Mouse (Mus musculus) forebrain, postnatal 0 days (tissue): ENCODE results near the gene Arid1b. TPM values are rescaled to one million over a fixed set of nuclear protein-coding genes. Genes with fewer than 3 reads are reported as not detected.
A peak's percentile ranks its signal among the peaks of the same experiment; 100 is the strongest.

Source experiments
- ATAC-seq: fragments of 200-750 bp; cut with Nextera tagmentation; 2 replicates; pipeline ENCODE4 v1.8.0; 2017; ENCODE audit warnings: mild to moderate bottlenecking, moderate library complexity
- DNase-seq: peaks from one replicate; pipeline ENCODE4 v3.0.0-alpha.2; 2015
- H3K27ac ChIP-seq: fragments of 300-500 bp; sonication (generic); 2 replicates; pipeline ENCODE4 v1.5.1; 2014; ENCODE audit warnings: low read depth, mild to moderate bottlenecking, antibody characterized with exemption, low read length, moderate library complexity, mixed read lengths
- H3K27me3 ChIP-seq: fragments of 300-500 bp; sonication (generic); 2 replicates; pipeline ENCODE4 v1.6.1; 2014; ENCODE audit warnings: mild to moderate bottlenecking, low read length, mixed read lengths; ENCODE audit not compliant: insufficient read depth
- H3K36me3 ChIP-seq: fragments of 300-500 bp; sonication (generic); 2 replicates; pipeline ENCODE4 v1.6.1; 2014; ENCODE audit warnings: mild to moderate bottlenecking, moderate library complexity; ENCODE audit not compliant: insufficient read depth
- H3K4me1 ChIP-seq: fragments of 300-500 bp; sonication (generic); 2 replicates; pipeline ENCODE4 v1.6.1; 2014; ENCODE audit warnings: antibody characterized with exemption; ENCODE audit not compliant: insufficient read depth
- H3K4me2 ChIP-seq: fragments of 300-500 bp; sonication (generic); 2 replicates; pipeline ENCODE4 v1.6.1; 2014; ENCODE audit warnings: low read depth, mild to moderate bottlenecking, moderate library complexity
- H3K4me3 ChIP-seq: fragments of 300-500 bp; sonication (generic); 2 replicates; pipeline ENCODE4 v1.5.1; 2014; ENCODE audit warnings: low read depth, low read length, mixed read lengths
- H3K9ac ChIP-seq: fragments of 300-500 bp; sonication (generic); 2 replicates; pipeline ENCODE4 v1.6.1; 2014; ENCODE audit warnings: mild to moderate bottlenecking
- H3K9me3 ChIP-seq: fragments of 300-500 bp; sonication (generic); 2 replicates; pipeline ENCODE4 v1.6.1; 2016; ENCODE audit warnings: low read length
- CTCF ChIP-seq: sonication (generic); IDR thresholded peaks from 2 replicates; pipeline ENCODE4 v1.5.1; 2016; ENCODE audit warnings: antibody characterized with exemption, control low read depth, low read depth
- WGBS: fragments of 180-500 bp; shearing (Covaris S2); extraction: QIAGEN DNeasy Blood & Tissue Kit; methylation state at CpG from one replicate; pipeline ENCODE4 v1.1.7; 2014; 5-methylcytosine and 5-hydroxymethylcytosine counted together
- polyA plus RNA-seq: library from polyadenylated mRNA; unstranded; fragments of >200 nt; fragmentation: Nextera tagmentation; extraction: Ambion mirVana; gene quantifications from 2 replicates; pipeline ENCODE4 v1.2.1, GENCODE M21; 2015
- total RNA-seq: library from RNA; depleted of rRNA; stranded (reverse); fragments of >200 nt; gene quantifications from 2 replicates; pipeline ENCODE4 v1.2.3, GENCODE M21; 2014

Gene Arid1b
- total and polyA plus RNA-seq, 2 experiments from 2014 or later: 10.5 to 51.6 TPM

DNA sequence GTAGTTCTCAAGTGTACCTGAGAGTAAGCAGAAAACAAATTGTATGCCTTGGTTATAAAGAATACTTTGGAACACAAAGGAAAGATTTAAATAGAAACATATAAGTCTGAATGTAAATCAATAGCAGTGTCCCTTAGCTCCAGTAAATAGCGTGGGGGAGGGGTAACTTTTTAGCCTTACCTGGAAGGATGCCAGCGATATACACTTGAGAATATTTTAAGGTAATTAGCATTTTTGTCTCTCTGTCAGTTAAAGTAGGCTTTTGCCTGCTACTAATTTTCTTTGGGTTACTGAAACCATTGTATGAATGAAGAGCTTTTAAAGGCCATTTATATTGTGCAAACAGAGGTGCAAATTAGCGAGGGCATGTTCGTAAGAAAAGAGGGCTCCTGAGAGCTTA is 39.7 kb upstream of the Arid1b start:
- ATAC-seq: no peak
- no peaks in the 10 kb centered on the region; the same call in 1 of the 2 replicates for H3K27me3 ChIP-seq
- no peak for TF ChIP-seq CTCF
- H3K4me2 ChIP-seq: no peak overlapping the region
- peaks cover 10% of the 10 kb centered on the region; the same call in 1 of the 2 replicates for H3K4me1 ChIP-seq
- no peaks in the 10 kb centered on the region for H3K36me3 ChIP-seq
- H3K9me3 ChIP-seq: no peaks in the 10 kb centered on the region
- WGBS: 20% methylated on average over 4 of the region's 4 CpGs
- H3K27ac ChIP-seq: no peak overlapping the region
- no peak for DNase-seq
- H3K9ac ChIP-seq: no peak overlapping the region
- H3K4me3 ChIP-seq: no peak overlapping the region

DNA sequence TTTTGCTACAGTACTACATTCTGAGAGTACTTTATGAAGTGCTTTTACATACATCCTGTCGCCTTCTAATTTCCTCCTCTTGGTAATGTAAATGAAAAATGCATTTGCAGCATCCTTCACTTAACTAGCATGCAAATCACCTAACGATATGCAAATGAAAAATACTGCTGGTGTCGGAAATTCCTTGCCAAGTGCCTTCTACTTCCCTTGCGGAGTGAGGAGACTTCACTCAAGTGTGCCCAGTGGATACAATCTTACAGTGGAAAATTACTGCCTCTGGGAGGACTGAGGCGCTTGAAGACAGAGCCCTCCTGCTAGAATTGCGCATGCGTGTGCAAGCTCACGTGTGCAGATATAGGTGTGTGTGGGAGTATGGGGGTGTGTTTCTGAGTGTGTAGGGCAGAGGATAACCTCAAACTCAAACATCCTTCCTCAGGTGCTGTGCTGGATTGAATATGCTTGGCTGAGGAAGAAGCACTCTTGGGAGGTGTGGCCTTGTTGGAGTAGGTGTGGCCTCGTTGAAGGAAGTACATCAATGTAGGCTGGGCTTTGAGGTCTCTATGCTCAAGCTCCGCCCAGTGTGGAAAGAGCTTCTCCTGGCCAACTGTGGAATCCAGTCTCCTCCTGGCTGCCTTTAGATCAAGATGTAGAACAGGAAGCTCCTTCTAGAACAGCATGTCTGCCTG is 29.8 kb upstream of the Arid1b start:
- no peak overlapping the region for H3K4me3 ChIP-seq
- ATAC-seq: no peak
- WGBS: 60% methylated on average over 10 of the region's 10 CpGs

DNA sequence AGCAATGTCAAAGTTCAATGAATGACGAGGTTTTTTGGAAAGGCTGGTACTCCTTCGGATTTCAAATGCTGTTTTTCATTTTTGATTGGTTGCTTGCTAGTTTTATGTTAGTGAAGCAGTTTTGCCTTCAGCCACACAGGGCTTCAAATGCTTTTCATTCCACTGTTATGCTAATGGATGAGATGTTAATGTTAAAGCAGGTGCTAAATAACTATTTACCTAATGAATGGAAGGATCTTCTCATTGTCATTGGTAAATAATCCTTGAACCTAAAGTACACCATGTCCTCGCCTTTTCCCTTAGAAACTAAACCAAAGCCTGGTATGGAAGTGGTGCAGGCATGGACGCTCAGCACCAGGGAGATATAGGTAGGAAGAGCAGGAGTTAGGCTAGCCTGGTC is 26.9 kb upstream of the Arid1b start:
- Histone ChIP-seq H3K36me3 (no peaks in the 10 kb centered on the region), H3K9me3 (no peaks in the 10 kb centered on the region), H3K9ac (no peak overlapping the region), H3K27me3 (no peaks in the 10 kb centered on the region), H3K4me1 (no peaks in the 10 kb centered on the region), H3K4me3 (no peak overlapping the region), H3K27ac (no peak overlapping the region), H3K4me2 (no peak overlapping the region)
- no peak for ATAC-seq
- DNase-seq: no peak
- TF ChIP-seq CTCF: no peak
- 67% methylated on average over 4 of the region's 4 CpGs for WGBS

More for the DNA sequence above, 29.8 kb upstream of the Arid1b start:
- Histone ChIP-seq H3K36me3 (no peaks in the 10 kb centered on the region), H3K9ac (no peak overlapping the region), H3K27me3 (no peaks in the 10 kb centered on the region), H3K4me2 (no peak overlapping the region), H3K27ac (no peak overlapping the region), H3K9me3 (no peaks in the 10 kb centered on the region), H3K4me1 (no peaks in the 10 kb centered on the region)
- peak; percentile 38 for DNase-seq
- no peak for TF ChIP-seq CTCF

DNA sequence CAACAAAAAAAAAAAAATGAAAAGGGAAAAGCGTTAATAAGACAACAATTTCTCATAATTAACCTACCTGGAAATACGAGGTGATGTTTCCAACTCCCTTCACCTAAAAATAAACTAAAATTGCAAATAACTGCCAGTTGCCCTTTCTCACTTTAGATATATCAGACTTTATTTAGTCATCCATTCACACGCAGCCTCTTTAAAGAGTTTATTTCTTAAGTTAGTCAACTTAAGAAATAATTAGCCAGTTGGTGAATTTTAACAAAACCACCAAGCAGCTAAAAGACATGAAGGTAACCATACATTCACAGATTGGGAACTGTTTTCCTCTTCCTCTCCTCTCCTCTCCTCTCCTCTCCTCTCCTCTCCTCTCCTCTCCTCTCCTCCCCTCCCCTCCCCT is 26.1 kb upstream of the Arid1b start:
- no peaks in the 10 kb centered on the region for H3K36me3 ChIP-seq
- no peak for TF ChIP-seq CTCF
- 95% methylated on average over 3 of the region's 3 CpGs for WGBS

DNA sequence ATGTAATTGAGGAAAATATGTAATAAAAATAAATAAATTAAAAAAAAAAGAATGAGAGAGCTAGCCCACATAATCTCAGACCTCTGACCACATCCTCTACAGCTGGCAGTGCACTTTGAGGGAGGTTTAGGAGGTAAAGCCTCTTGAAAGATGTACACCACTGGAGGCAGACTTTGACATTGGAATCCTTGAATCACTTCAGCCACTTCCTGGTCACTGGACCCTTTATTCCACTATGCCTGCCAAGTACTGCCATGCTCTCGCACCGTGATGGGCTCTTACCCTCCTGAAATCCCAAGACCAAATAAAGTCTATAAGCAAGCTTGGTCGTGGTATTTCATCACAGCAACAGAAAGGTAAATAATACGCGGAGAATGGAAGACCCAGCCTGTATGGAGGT is 25.3 kb upstream of the Arid1b start:
- H3K9ac ChIP-seq: no peak overlapping the region
- DNase-seq (no peak), ATAC-seq (no peak)
- no peaks in the 10 kb centered on the region for H3K9me3 ChIP-seq
- TF ChIP-seq CTCF: no peak
- no peak overlapping the region for H3K4me3 ChIP-seq
- H3K4me1 ChIP-seq: no peaks in the 10 kb centered on the region
- 98% methylated on average over 5 of the region's 5 CpGs for WGBS
- H3K27me3 ChIP-seq: no peaks in the 10 kb centered on the region
- no peaks in the 10 kb centered on the region for H3K36me3 ChIP-seq
- no peak overlapping the region for H3K27ac ChIP-seq
- no peak overlapping the region for H3K4me2 ChIP-seq

More for the DNA sequence above, 26.1 kb upstream of the Arid1b start:
- Histone ChIP-seq H3K9me3 (no peaks in the 10 kb centered on the region), H3K4me3 (no peak overlapping the region), H3K4me2 (no peak overlapping the region), H3K9ac (no peak overlapping the region), H3K4me1 (no peaks in the 10 kb centered on the region), H3K27me3 (no peaks in the 10 kb centered on the region), H3K27ac (no peak overlapping the region)
- DNase-seq (no peak), ATAC-seq (no peak)

DNA sequence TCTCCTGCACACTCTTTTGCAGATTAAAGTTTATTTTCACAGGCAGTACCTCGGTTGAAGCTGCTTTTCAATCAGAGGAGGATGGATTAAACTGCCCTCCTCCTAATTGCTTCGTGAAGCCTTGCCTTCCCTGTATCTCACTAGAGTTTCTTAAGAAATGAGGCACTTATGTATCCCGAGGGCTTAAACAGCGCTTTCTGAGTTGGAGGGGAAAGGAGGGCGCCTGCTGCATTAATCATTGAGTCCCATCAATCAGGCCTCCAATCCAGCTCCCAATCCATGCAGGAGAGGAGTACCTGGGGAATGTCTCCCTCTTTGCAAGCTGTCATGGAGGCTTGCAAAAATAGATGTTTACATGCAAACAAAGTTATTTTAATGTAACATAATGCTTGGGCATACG is 21.9 kb upstream of the Arid1b start:
- ATAC-seq: no peak
- Histone ChIP-seq H3K4me3 (no peak overlapping the region), H3K27me3 (no peaks in the 10 kb centered on the region), H3K4me1 (no peaks in the 10 kb centered on the region), H3K9ac (no peak overlapping the region), H3K4me2 (no peak overlapping the region), H3K27ac (no peak overlapping the region), H3K36me3 (no peaks in the 10 kb centered on the region), H3K9me3 (no peaks in the 10 kb centered on the region)
- no peak for DNase-seq
- WGBS: 46% methylated on average over 6 of the region's 6 CpGs
- no peak for TF ChIP-seq CTCF

DNA sequence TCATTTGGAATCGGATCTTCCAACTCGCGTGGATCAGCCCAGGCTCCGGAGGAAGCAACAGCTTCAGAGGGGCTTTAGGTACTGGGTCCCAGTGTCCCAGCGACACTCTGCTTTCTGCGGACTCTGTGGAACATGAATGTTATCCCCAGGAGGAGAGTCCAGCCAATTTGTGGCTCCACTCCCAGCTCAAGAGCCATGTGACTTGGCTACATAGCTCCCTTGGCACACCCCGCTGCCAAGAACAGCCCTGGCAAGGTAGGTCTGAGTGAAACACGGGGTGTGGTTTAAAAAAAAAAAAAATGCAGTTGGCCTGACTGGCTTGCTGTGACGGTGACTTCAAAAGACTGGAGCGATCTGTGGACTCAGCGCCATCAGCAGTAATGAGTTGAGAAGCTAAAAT is 19.4 kb upstream of the Arid1b start:
- DNase-seq: peak; percentile 77
- Histone ChIP-seq H3K4me3 (no peak overlapping the region), H3K9me3 (no peaks in the 10 kb centered on the region), H3K27me3 (no peaks in the 10 kb centered on the region), H3K36me3 (no peaks in the 10 kb centered on the region), H3K4me2 (no peak overlapping the region), H3K4me1 (no peaks in the 10 kb centered on the region), H3K9ac (no peak overlapping the region), H3K27ac (no peak overlapping the region)
- no peak for TF ChIP-seq CTCF
- WGBS: 48% methylated on average over 11 of the region's 11 CpGs
- ATAC-seq: peak; percentile 82
